Mouse (Mus musculus): ENCODE results near the gene Oosp3.

Gene Oosp3

GRCm38 (mm10) chr19:11696755-11697154 is at the start of gene Oosp3:
Gene Oosp3 (plus strand): TSS chr19:11697055.
- no peak for DNase-seq (ENCODE audit: low spot score)

- DNase-seq (ENCODE audit: low spot score): no peak
Observed at GRCm38 (mm10) chr19:11649564-11649963, 47.3 kb upstream of the Oosp3 start.

- no peak for DNase-seq (ENCODE audit: low spot score)
Observed at GRCm38 (mm10) chr19:11659142-11659541, 37.7 kb upstream of the Oosp3 start.

GRCm38 (mm10) chr19:11660459-11660858 is 36.4 kb upstream of the Oosp3 start, which contains the start of gene Oosp2:
Gene Oosp2 (minus strand): TSS chr19:11660559.
- DNase-seq (ENCODE audit: low spot score): no peak

- DNase-seq (ENCODE audit: low spot score): no peak
Observed at GRCm38 (mm10) chr19:11661562-11661961, 35.3 kb upstream of the Oosp3 start.

GRCm38 (mm10) chr19:11690839-11691238 is 6.0 kb upstream of the Oosp3 start, which contains the start of gene Oosp1:
Gene Oosp1 (minus strand): TSS chr19:11691150.
- no peak for DNase-seq (ENCODE audit: low spot score)

- no peak for DNase-seq (ENCODE audit: low spot score)
Observed at GRCm38 (mm10) chr19:11691454-11691853, 5.4 kb upstream of the Oosp3 start.

- no peak for DNase-seq (ENCODE audit: low spot score)
Observed at GRCm38 (mm10) chr19:11698342-11698741, 1.5 kb downstream of the Oosp3 start.

GRCm38 (mm10) chr19:11712451-11712850 is 15.6 kb downstream of the Oosp3 start:
- DNase-seq (ENCODE audit: low spot score): no peak

GRCm38 (mm10) chr19:11720071-11720470 is 23.2 kb downstream of the Oosp3 start:
- DNase-seq (ENCODE audit: low spot score): no peak

- no peak for DNase-seq (ENCODE audit: low spot score)
Observed at GRCm38 (mm10) chr19:11723870-11724269, 27.0 kb downstream of the Oosp3 start.

- no peak for DNase-seq (ENCODE audit: low spot score)
Observed at GRCm38 (mm10) chr19:11724275-11724674, 27.4 kb downstream of the Oosp3 start.

- DNase-seq (ENCODE audit: low spot score): no peak
Observed at GRCm38 (mm10) chr19:11725915-11726314, 29.1 kb downstream of the Oosp3 start.

- DNase-seq (ENCODE audit: low spot score): no peak
Observed at GRCm38 (mm10) chr19:11727304-11727703, 30.4 kb downstream of the Oosp3 start.

GRCm38 (mm10) chr19:11730278-11730677 is 33.4 kb downstream of the Oosp3 start:
- no peak for DNase-seq (ENCODE audit: low spot score)

- DNase-seq (ENCODE audit: low spot score): no peak
Observed at GRCm38 (mm10) chr19:11736455-11736854, 39.6 kb downstream of the Oosp3 start.

- DNase-seq (ENCODE audit: low spot score): no peak
Observed at GRCm38 (mm10) chr19:11745680-11746079, 48.8 kb downstream of the Oosp3 start.

GRCm38 (mm10) chr19:11747298-11747697 is 50.4 kb downstream of the Oosp3 start, which contains the start of gene Gif:
Gene Gif (plus strand): TSS chr19:11747554.
- no peak for DNase-seq (ENCODE audit: low spot score)
